In the genomic region with DNA sequence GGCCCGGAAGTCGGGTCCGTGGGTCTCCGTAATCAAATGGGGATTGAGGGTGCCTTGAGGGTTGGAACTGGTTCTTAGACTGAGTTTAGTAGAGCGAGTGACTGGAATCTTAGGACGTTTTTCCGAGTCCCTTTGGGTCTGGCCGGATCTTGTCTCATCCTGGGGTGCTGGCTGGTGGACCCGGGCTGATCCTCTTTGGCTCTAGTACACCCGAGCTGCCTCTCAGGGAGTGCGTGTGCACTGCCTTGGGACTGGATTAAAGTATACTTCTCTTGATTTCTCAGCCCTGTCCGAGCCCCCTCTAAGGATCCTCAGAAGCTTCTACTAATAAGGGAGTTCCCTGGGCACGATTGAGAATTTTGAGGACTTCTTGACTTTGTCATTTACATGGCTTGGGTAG, we compare ENCODE assay signal across 8 mouse cellular contexts. TPM values are rescaled to one million over a fixed set of nuclear protein-coding genes. Genes with fewer than 3 reads are reported as not detected.
A peak's percentile ranks its signal among the peaks of the same experiment; 100 is the strongest.
DNase-seq lines count a peak whose midpoint lies in the region; ATAC-seq and TF ChIP-seq lines count a peak whose summit lies in the region.

No protein-coding gene starts in this region.

- peak overlapping the region; percentile 76 for H3K9ac ChIP-seq in heart, embryonic 14.5 days (ENCODE audit: low read length)
- H3K9ac ChIP-seq in hindbrain, embryonic 12.5 days = peak overlapping the region; percentile 68
- peak overlapping the region; percentile 57 for H3K9ac ChIP-seq in midbrain, embryonic 12.5 days (replicated peaks)

- peaks cover 0 to 6% of the 10 kb centered on the region in 2 experiments; a peak in 1 of 4 replicates for H3K4me1 ChIP-seq in heart, embryonic 14.5 days (ENCODE audit: control insufficient read depth in 2 of 2, insufficient read depth in 2 of 2, low read length in 2 of 2)
- peaks cover 2% of the 10 kb centered on the region for H3K4me1 ChIP-seq in bone marrow macrophage, adult 2 months (ENCODE audit: control insufficient read depth, insufficient read depth, low read length)
- H3K4me1 ChIP-seq in hindbrain, embryonic 12.5 days = peaks cover 4% of the 10 kb centered on the region
- 0 out of 2 replicates have a peak, but pooled peaks cover 4% of the 10 kb centered on the region for H3K4me1 ChIP-seq in midbrain, embryonic 12.5 days

- peaks cover 21% of the 10 kb centered on the region for H3K36me3 ChIP-seq in heart, embryonic 14.5 days (ENCODE audit: control insufficient read depth, insufficient read depth, low read length)
- 0 out of 2 replicates have a peak, but pooled peaks cover 3% of the 10 kb centered on the region for H3K36me3 ChIP-seq in hindbrain, embryonic 12.5 days
- H3K36me3 ChIP-seq in midbrain, embryonic 12.5 days = 0 out of 2 replicates have a peak, but pooled peaks cover 7% of the 10 kb centered on the region

- ATAC-seq in heart, embryonic 14.5 days (ENCODE audit: insufficient number of reproducible peaks, insufficient read depth, low FRiP score, low read depth) = peak; percentile 9; the same call in 1 of the 2 replicates
- no peak for ATAC-seq in hindbrain, embryonic 12.5 days (ENCODE audit: low FRiP score)
- no peak; the same call in 1 of the 2 replicates for ATAC-seq in midbrain, embryonic 12.5 days (ENCODE audit: low FRiP score, low read depth)
- no peak for ATAC-seq in inflammation-experienced regulatory T-cells, adult 6 months

- TF ChIP-seq CTCF in bone marrow macrophage, adult 2 months (IDR thresholded peaks at IDR 0.05; ENCODE audit: low read depth, low read length) = no peak

- WGBS in heart, embryonic 14.5 days = 20% methylated on average over 13 of the region's 13 CpGs
- WGBS in hindbrain, embryonic 12.5 days = 23% methylated on average over 13 of the region's 13 CpGs
- 37% methylated on average over 13 of the region's 13 CpGs for WGBS in midbrain, embryonic 12.5 days

- H3K9me3 ChIP-seq in heart, embryonic 14.5 days (ENCODE audit: control insufficient read depth, low read length) = no peaks in the 10 kb centered on the region
- no peaks in the 10 kb centered on the region for H3K9me3 ChIP-seq in hindbrain, embryonic 12.5 days (replicated peaks)
- no peaks in the 10 kb centered on the region for H3K9me3 ChIP-seq in midbrain, embryonic 12.5 days

- peak overlapping the region; percentile 50 to 89 for H3K4me3 ChIP-seq in heart, embryonic 14.5 days (ENCODE audit: control insufficient read depth in 1 of 2, insufficient read depth in 1 of 2, low read depth in 1 of 2, low read length in 2 of 2)
- H3K4me3 ChIP-seq in bone marrow macrophage, adult 2 months (ENCODE audit: insufficient read depth, low read length) = peak overlapping the region; percentile 89
- peak overlapping the region; percentile 49 for H3K4me3 ChIP-seq in hindbrain, embryonic 12.5 days
- peak overlapping the region; percentile 55 for H3K4me3 ChIP-seq in midbrain, embryonic 12.5 days

- peak overlapping the region; percentile 68 for H3K4me2 ChIP-seq in heart, embryonic 14.5 days (ENCODE audit: low read length)
- H3K4me2 ChIP-seq in hindbrain, embryonic 12.5 days (replicated peaks) = peak overlapping the region; percentile 52
- peak overlapping the region; percentile 52 for H3K4me2 ChIP-seq in midbrain, embryonic 12.5 days (replicated peaks)

- H3K27ac ChIP-seq in heart, embryonic 14.5 days (replicated peaks in 1 of 2; ENCODE audit: control insufficient read depth in 1 of 2, insufficient read depth in 1 of 2, low read depth in 2 of 2, low read length in 2 of 2) = peak overlapping the region; percentile 66 to 89
- peak overlapping the region; percentile 46 for H3K27ac ChIP-seq in bone marrow macrophage, adult 2 months (ENCODE audit: insufficient read depth, low read depth, low read length)
- peak overlapping the region; percentile 40; the same call in 1 of the 2 replicates for H3K27ac ChIP-seq in hindbrain, embryonic 12.5 days
- H3K27ac ChIP-seq in midbrain, embryonic 12.5 days (replicated peaks) = no peak overlapping the region

- TF ChIP-seq POLR2A in bone marrow macrophage, adult 2 months (IDR thresholded peaks at IDR 0.05; ENCODE audit: borderline replicate concordance, low read depth, low read length) = no peak

- no peak for DNase-seq in heart, adult 18-20 months
- no peak for DNase-seq in right cerebral cortex, adult 18-20 months
- no peak for DNase-seq in urinary bladder, postnatal 4 days (ENCODE audit: low spot score in 2 of 2)

- no peaks in the 10 kb centered on the region for H3K27me3 ChIP-seq in heart, embryonic 14.5 days (ENCODE audit: control insufficient read depth, insufficient read depth, low read length)
- H3K27me3 ChIP-seq in hindbrain, embryonic 12.5 days = peaks cover 6% of the 10 kb centered on the region
- H3K27me3 ChIP-seq in midbrain, embryonic 12.5 days = peaks cover 18% of the 10 kb centered on the region

RNA-seq across cellular contexts. Expression of gene Piga, which starts 0.4 kb away (rescaled TPM):
- 7.9 and 8.1 TPM in 2 replicates for polyA plus RNA-seq in heart, embryonic 14.5 days (2014; fragmentation: Nextera tagmentation; extraction: Ambion mirVana)
- total RNA-seq in heart, adult 18-20 months (2021) = 1 to 10 TPM; 2.1 to 2.8 TPM
- 5.8 and 6.2 TPM in 2 replicates for polyA plus RNA-seq in bone marrow macrophage, adult 2 months (2012; ENCODE audit: insufficient read depth, insufficient read length, missing spikeins)
- 11.1 and 11.4 TPM in 2 replicates for polyA plus RNA-seq in hindbrain, embryonic 12.5 days (2016; fragmentation: Nextera tagmentation; extraction: Ambion mirVana)
- polyA plus RNA-seq in midbrain, embryonic 12.5 days (2016; fragmentation: Nextera tagmentation; extraction: Ambion mirVana) = 12.4 and 13.7 TPM in 2 replicates
- polyA plus RNA-seq in inflammation-experienced regulatory T-cells, adult 6 months (2017; shearing (Covaris generic)) = 1 to 10 TPM; 5.6 to 6.3 (median 5.8) TPM

RNA-seq across cellular contexts. Expression of gene Asb11, which starts 16.8 kb away (rescaled TPM):
- 45.4 and 50.1 TPM in 2 replicates for polyA plus RNA-seq in heart, embryonic 14.5 days (2014; fragmentation: Nextera tagmentation; extraction: Ambion mirVana)
- 100 to 1,000 TPM; 137 to 162 TPM for total RNA-seq in heart, adult 18-20 months (2021)
- polyA plus RNA-seq in bone marrow macrophage, adult 2 months (2012; ENCODE audit: insufficient read depth, insufficient read length, missing spikeins) = not detected in 2 replicates
- polyA plus RNA-seq in hindbrain, embryonic 12.5 days (2016; fragmentation: Nextera tagmentation; extraction: Ambion mirVana) = not detected in 2 replicates
- not detected in 2 replicates for polyA plus RNA-seq in midbrain, embryonic 12.5 days (2016; fragmentation: Nextera tagmentation; extraction: Ambion mirVana)
- not detected for polyA plus RNA-seq in inflammation-experienced regulatory T-cells, adult 6 months (2017; shearing (Covaris generic))

RNA-seq across cellular contexts. Expression of gene Vegfd, which starts 46.8 kb away (rescaled TPM):
- polyA plus RNA-seq in heart, embryonic 14.5 days (2014; fragmentation: Nextera tagmentation; extraction: Ambion mirVana) = 4.1 and 4.5 TPM in 2 replicates
- 1 to 10 TPM; 2.6 to 3.0 TPM for total RNA-seq in heart, adult 18-20 months (2021)
- polyA plus RNA-seq in bone marrow macrophage, adult 2 months (2012; ENCODE audit: insufficient read depth, insufficient read length, missing spikeins) = 0.27 TPM in 1 of 2 replicates, not detected in the other
- polyA plus RNA-seq in hindbrain, embryonic 12.5 days (2016; fragmentation: Nextera tagmentation; extraction: Ambion mirVana) = 1.7 and 1.9 TPM in 2 replicates
- 0.51 and 0.90 TPM in 2 replicates for polyA plus RNA-seq in midbrain, embryonic 12.5 days (2016; fragmentation: Nextera tagmentation; extraction: Ambion mirVana)
- polyA plus RNA-seq in inflammation-experienced regulatory T-cells, adult 6 months (2017; shearing (Covaris generic)) = not detected

Comparison
In these comparisons a context has a peak if more than half of its experiments do, and no peak if none do; other contexts are left out.
1. RNA of gene Asb11, which starts 16.8 kb away (polyA plus RNA-seq): 45.4 to 50.1 TPM in heart, embryonic 14.5 days; not detected in bone marrow macrophage, adult 2 months, not detected in hindbrain, embryonic 12.5 days, not detected in midbrain, embryonic 12.5 days and not detected in inflammation-experienced regulatory T-cells, adult 6 months; every median in the first group is over 10 times any median in the second.
2. Peak in every context shown above with its lines, with median percentiles within 50 percentile points of each other: H3K4me2 ChIP-seq, H3K4me3 ChIP-seq and H3K9ac ChIP-seq.